Mouse (Mus musculus) heart, embryonic 16.5 days (tissue): ENCODE data around the gene Ctsc. TPM values are rescaled to one million over a fixed set of nuclear protein-coding genes. Genes with fewer than 3 reads are reported as not detected.

Source experiments
- ATAC-seq: fragments of 200-750 bp; cut with Nextera tagmentation; replicated peaks from 2 replicates; pipeline ENCODE4 v1.8.0; 2017; ENCODE audit warnings: moderate number of reproducible peaks; ENCODE audit not compliant: insufficient read depth, low FRiP score; ENCODE audit errors: extremely low read depth
- H3K27ac ChIP-seq: fragments of 300-500 bp; sonication (generic); 2 replicates; pipeline ENCODE4 v1.5.1; 2014; ENCODE audit warnings: mild to moderate bottlenecking, low read length, control low read depth, moderate library complexity
- H3K27me3 ChIP-seq: fragments of 300-500 bp; sonication (generic); 2 replicates; pipeline ENCODE4 v1.6.1; 2014; ENCODE audit warnings: low read length, mixed read lengths; ENCODE audit not compliant: control insufficient read depth, insufficient read depth
- H3K36me3 ChIP-seq: fragments of 300-500 bp; sonication (generic); 2 replicates; pipeline ENCODE4 v1.6.1; 2014; ENCODE audit not compliant: control insufficient read depth, insufficient read depth
- H3K4me1 ChIP-seq: fragments of 300-500 bp; sonication (generic); 2 replicates; pipeline ENCODE4 v1.6.1; 2014; ENCODE audit warnings: low read length, mixed read lengths; ENCODE audit not compliant: control insufficient read depth, insufficient read depth
- H3K4me2 ChIP-seq: fragments of 300-500 bp; sonication (generic); 2 replicates; pipeline ENCODE4 v1.6.1; 2014; ENCODE audit warnings: low read depth, mild to moderate bottlenecking, control low read depth, low read length
- H3K4me3 ChIP-seq: fragments of 300-500 bp; sonication (generic); 2 replicates; pipeline ENCODE4 v1.5.1; 2014; ENCODE audit warnings: mild to moderate bottlenecking, control low read depth, low read length
- H3K9ac ChIP-seq: fragments of 300-500 bp; sonication (generic); 2 replicates; pipeline ENCODE4 v1.6.1; 2014; ENCODE audit warnings: low read length, control low read depth
- H3K9me3 ChIP-seq: fragments of 300-500 bp; sonication (generic); replicated peaks from 2 replicates; pipeline ENCODE4 v1.6.1; 2016; ENCODE audit warnings: low read length; ENCODE audit not compliant: control insufficient read depth
- WGBS: fragments of 180-500 bp; shearing (Covaris S2); extraction: QIAGEN DNeasy Blood & Tissue Kit; methylation state at CpG from one replicate; pipeline ENCODE4 v1.1.7; 2014; 5-methylcytosine and 5-hydroxymethylcytosine counted together
- polyA plus RNA-seq: library from polyadenylated mRNA; unstranded; fragments of >200 nt; fragmentation: Nextera tagmentation; extraction: Ambion mirVana; gene quantifications from 2 replicates; pipeline ENCODE4 v1.2.1, GENCODE M21; 2015

Gene Ctsc
- polyA plus RNA-seq, 1 experiment from 2014 or later, result 50.8 TPM

DNA sequence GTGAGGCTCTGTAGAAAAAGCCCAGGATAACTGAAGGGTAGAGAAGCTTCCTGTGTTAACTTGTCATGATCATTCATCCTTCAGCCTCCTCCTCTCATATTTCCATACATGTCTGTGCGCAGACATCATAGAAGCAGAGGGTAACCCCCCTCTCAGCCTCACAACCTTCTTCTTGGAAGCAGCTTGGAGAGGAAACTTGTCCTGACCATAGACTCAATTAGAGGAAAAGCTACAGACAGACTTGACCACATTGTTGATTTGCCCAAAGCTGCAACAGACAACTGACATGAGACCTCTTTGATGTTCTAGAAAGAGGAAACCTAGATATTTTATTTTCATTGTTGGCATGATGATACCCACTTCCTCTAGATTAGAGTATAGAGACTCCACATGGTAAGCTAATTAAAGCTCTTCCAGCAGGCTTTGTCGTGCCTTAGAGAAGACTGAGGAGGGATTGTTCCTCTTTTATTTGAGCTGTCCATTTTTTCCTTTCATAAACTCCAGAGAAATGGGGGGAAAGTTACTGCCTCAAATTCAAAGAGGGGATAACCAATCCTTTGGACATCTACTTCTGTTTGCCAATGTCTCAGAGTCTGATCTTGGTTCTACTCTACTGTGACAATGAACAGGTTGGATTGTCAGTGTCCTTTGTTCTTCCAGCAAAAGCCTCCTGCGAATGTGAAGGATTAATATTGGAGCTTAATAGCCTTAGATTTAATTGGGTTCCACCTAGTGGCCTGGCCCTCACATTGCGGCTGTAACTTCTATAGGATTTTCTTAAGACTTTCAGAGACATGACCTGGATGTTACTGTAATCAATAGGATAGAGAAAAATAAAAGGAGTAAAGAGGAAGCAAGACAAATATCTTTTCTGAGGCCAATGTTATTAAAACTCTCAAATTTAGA is 79.2 kb downstream of the Ctsc start:
- ATAC-seq, result no peak

DNA sequence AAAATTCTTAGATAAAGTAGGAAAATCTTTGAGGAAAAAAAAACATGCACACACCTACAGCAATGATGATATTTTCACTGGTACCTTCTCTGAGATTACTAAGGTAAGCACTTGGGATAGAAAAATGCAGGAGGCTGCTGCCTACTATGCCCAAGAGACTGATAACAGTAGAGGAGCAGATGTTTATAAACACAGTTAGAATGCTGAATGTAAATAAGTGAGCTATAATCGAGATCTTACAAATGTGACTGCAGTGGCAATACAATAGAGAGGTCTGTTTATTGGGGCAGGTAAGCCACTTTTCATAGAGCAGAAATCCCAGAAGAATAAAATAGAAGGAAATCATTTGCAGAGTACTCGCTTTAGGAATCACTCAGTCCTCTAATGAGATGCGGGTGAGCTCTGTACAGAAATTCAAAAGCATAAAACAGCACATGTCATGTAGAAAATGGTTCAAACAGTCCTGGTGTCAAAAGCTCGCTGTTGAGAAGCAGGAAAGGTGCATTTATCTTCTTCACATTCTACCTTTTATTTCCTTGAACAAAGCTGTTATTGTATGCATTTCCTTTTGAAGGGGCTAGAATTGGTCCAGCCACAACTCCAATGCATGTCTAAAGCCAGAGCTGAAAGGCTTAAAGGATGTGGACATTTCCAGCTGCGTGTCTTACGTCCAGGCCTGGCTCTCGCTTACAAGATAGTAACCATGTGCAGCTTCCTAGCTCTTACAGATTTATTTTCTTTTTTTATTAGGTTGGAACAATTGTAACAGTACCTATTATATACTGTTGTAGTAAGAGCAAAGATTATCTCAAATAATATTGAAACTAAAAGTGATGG is 80.4 kb downstream of the Ctsc start:
- WGBS, result 64% methylated on average over 7 of the region's 7 CpGs
- H3K4me1 ChIP-seq, result no peaks in the 10 kb centered on the region
- no peaks in the 10 kb centered on the region for H3K36me3 ChIP-seq
- H3K4me3 ChIP-seq, result no peak overlapping the region
- no peak for ATAC-seq
- H3K27ac ChIP-seq, result no peak overlapping the region
- no peaks in the 10 kb centered on the region for H3K27me3 ChIP-seq
- H3K9ac ChIP-seq, result no peak overlapping the region
- H3K4me2 ChIP-seq, result no peak overlapping the region
- no peaks in the 10 kb centered on the region for H3K9me3 ChIP-seq

More for the DNA sequence above, 79.2 kb downstream of the Ctsc start:
- H3K9me3 ChIP-seq, result no peaks in the 10 kb centered on the region
- H3K4me2 ChIP-seq, result no peak overlapping the region
- H3K4me1 ChIP-seq, result no peaks in the 10 kb centered on the region
- H3K36me3 ChIP-seq, result no peaks in the 10 kb centered on the region
- no peak overlapping the region for H3K27ac ChIP-seq
- 40% methylated on average over 4 of the region's 4 CpGs for WGBS
- no peak overlapping the region for H3K4me3 ChIP-seq
- H3K9ac ChIP-seq, result no peak overlapping the region
- no peaks in the 10 kb centered on the region for H3K27me3 ChIP-seq

Other genes with a start within 250 kb of the Ctsc start
- 1.4 and 2.9 TPM in 2 replicates for gene Rab38, start 152.2 kb downstream of the Ctsc start, polyA plus RNA-seq